Mouse (Mus musculus): ENCODE data around the gene Acsbg1. TPM values are rescaled to one million over a fixed set of nuclear protein-coding genes. Genes with fewer than 3 reads are reported as not detected.

Gene Acsbg1
- polyA plus RNA-seq, 1 experiment from 2014 or later = 0.36 TPM

DNA sequence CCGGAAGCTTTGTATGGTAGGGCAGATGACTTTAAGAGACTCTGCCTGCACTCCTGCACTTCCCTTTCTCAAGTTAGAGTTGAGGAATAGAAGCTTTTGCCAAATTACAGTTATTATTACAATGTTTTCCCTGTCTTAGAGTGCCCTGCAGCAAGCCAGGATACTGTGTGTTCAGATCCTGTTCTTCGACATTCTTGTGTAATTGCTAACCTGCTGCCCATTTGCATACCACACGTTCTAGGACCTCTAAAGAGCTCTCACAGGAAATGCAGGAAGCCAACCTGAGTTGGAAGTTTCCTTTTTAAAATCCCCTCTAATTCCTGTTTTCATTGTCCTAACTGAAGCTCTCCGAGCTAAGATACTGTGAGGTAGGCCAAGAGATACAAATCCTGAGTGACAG is 94.7 kb downstream of the Acsbg1 start:
- no peak overlapping the region for H3K4me2 ChIP-seq
- H3K4me1 ChIP-seq (ENCODE audit: control insufficient read depth, insufficient read depth, low read length) = no peaks in the 10 kb centered on the region
- no peaks in the 10 kb centered on the region for H3K27me3 ChIP-seq (ENCODE audit: control insufficient read depth, insufficient read depth, low read length)
- H3K27ac ChIP-seq (ENCODE audit: low read depth, low read length) = no peak overlapping the region
- WGBS (ENCODE audit: insufficient replicate concordance) = 48% methylated on average over 4 of the region's 4 CpGs
- H3K9ac ChIP-seq (ENCODE audit: low read depth, low read length) = no peak overlapping the region
- no peak overlapping the region for H3K4me3 ChIP-seq (ENCODE audit: low read depth, low read length)
- H3K36me3 ChIP-seq (ENCODE audit: control insufficient read depth, insufficient read depth, low read length) = no peaks in the 10 kb centered on the region
- no peak for ATAC-seq (replicated peaks; ENCODE audit: insufficient number of reproducible peaks, low FRiP score, low TSS enrichment)
- no peaks in the 10 kb centered on the region for H3K9me3 ChIP-seq (replicated peaks; ENCODE audit: control insufficient read depth, low read length)

DNA sequence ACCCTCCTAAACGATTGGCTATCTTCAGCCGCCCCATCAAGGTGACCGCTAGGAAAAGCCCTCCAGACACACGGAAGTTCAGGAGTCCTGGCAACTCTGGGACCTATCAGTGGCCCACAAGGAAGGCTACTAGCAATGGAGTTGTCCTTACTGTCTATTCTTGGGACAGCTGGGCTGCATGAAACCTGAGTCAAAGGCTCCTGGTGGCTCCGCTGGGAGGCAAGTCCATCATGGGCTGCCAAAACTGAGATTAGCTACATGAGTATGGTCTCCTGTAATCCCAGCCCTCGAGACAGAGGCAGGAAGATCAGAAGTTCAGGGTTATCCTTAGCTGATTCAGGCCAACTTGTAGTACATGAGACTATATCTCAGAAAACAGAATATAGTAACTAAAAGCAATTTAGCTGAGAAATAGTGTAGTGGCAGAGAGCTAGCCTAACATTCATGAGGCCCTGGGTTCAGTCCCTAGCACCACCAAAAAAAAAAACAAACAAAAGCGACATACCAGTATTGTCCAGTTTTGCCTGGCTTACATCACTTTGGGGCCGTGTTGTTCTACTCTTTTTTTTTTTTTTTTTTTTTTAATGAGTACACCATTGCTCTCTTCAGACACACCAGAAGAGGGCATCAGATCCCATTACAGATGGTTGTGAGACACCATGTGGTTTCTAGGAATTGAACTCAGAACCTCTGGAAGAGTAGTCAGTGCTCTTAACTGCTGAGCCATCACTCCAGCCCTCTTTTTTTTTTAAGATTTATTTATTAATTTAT is 100.7 kb downstream of the Acsbg1 start:
- H3K27me3 ChIP-seq (ENCODE audit: control insufficient read depth, insufficient read depth, low read length) = peaks cover 3% of the 10 kb centered on the region; the same call in 1 of the 2 replicates
- H3K27ac ChIP-seq (ENCODE audit: low read depth, low read length) = no peak overlapping the region
- H3K36me3 ChIP-seq (ENCODE audit: control insufficient read depth, insufficient read depth, low read length) = no peaks in the 10 kb centered on the region
- H3K9ac ChIP-seq (ENCODE audit: low read depth, low read length) = no peak overlapping the region
- ATAC-seq (replicated peaks; ENCODE audit: insufficient number of reproducible peaks, low FRiP score, low TSS enrichment) = no peak
- no peaks in the 10 kb centered on the region for H3K9me3 ChIP-seq (replicated peaks; ENCODE audit: control insufficient read depth, low read length)
- WGBS (ENCODE audit: insufficient replicate concordance) = 87% methylated on average over 8 of the region's 8 CpGs
- H3K4me2 ChIP-seq = no peak overlapping the region; the same call in 1 of the 2 replicates
- no peak overlapping the region for H3K4me3 ChIP-seq (ENCODE audit: low read depth, low read length)
- peaks cover 3% of the 10 kb centered on the region; the same call in 1 of the 2 replicates for H3K4me1 ChIP-seq (ENCODE audit: control insufficient read depth, insufficient read depth, low read length)

DNA sequence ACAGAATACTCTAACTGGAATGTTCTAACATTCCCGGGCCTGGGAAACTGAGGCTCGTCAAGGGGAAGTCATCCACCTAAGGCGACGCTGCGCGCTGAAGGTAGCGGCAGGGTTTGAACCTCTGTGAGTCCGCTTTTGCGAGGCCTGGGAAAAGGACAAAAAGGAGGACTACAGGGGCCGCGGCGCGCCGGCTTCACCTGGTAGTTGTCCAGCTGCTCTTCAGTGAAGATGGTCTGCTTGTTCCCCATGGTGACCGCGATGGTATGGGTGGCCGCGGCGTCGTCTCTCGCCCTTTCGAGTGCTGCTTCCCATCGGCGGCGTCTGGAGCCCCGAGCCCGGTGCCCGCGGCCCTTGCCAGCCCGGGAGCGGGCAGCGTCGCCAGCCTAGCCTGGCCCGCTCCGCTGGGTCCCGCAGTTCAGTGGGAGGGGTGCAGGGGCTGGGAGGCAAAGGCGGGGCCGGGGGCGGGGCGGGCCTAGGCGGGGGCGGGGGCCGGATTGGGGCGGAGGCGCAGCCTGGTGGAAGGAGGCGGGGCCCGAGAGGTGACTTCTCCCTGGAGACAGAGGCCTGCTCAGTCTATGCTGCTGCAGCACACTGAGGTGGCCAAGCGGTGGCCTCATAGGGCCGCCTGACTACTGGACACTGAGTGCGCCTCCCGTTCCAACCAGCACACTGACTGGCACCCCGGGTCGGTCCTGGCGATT is 101.7 kb downstream of the Acsbg1 start, which contains the start of gene Cib2:
Gene Cib2, minus strand, starts transcription at position 448 of the 701 bp plus-strand sequence.
- Histone ChIP-seq H3K9me3 (replicated peaks; ENCODE audit: control insufficient read depth, low read length) (no peaks in the 10 kb centered on the region), H3K27ac (ENCODE audit: low read depth, low read length) (no peak within 1 kb of the TSS), H3K9ac (ENCODE audit: low read depth, low read length) (peak within 1 kb of the TSS; percentile 70), H3K27me3 (ENCODE audit: control insufficient read depth, insufficient read depth, low read length) (peaks cover 3% of the 10 kb centered on the region), H3K4me1 (ENCODE audit: control insufficient read depth, insufficient read depth, low read length) (peaks cover 3% of the 10 kb centered on the region; the same call in 1 of the 2 replicates), H3K4me2 (peak within 1 kb of the TSS; percentile 94), H3K4me3 (ENCODE audit: low read depth, low read length) (peak within 1 kb of the TSS; percentile 57), H3K36me3 (ENCODE audit: control insufficient read depth, insufficient read depth, low read length) (no peaks in the 10 kb centered on the region)
- ATAC-seq (replicated peaks; ENCODE audit: insufficient number of reproducible peaks, low FRiP score, low TSS enrichment) = peak; percentile 93
- 3% methylated on average over 49 of the region's 54 CpGs for WGBS (ENCODE audit: insufficient replicate concordance)

DNA sequence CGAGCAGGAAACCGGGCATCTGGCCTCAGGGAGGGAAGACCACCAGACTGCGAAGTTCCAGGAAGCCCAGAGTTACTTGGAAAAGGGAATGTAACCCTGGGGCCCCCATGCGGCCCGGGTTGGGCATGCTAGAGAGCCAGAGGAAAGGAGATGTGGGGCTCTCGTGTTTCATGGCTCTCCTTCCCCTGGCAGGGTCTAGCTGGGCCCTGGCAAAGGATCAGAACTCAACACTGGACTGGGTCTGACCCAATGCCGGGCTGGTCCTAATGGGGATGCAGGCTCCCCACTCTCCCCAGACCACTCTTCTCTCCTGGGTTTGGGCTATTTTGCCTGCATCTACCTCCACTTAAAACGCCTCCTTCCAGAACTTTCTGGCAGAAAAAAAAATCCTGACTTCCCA is 102.9 kb downstream of the Acsbg1 start:
- no peak overlapping the region for H3K4me2 ChIP-seq
- no peaks in the 10 kb centered on the region for H3K36me3 ChIP-seq (ENCODE audit: control insufficient read depth, insufficient read depth, low read length)

DNA sequence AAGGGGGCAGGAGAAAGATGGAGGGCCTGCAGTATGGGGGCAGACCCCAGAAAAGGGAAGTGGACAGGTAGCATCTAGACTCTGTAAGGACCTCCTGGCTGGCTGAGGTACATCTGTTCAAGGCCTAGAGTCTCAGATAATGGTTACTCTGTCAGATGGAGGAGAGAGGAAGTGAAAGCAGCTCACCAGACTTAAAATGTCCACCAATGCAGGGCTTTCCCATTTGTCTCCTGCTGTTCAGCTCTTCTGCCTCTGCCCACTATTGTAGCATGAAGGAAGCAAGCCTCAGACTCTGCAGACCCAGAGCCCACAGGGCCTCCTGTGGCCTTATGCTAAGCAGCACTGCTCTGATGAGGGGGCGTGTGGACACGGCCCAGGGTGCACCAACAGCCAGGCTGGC is 106.6 kb downstream of the Acsbg1 start:
- Histone ChIP-seq H3K4me1 (ENCODE audit: control insufficient read depth, insufficient read depth, low read length) (peaks cover 3% of the 10 kb centered on the region; the same call in 1 of the 2 replicates), H3K27ac (ENCODE audit: low read depth, low read length) (no peak overlapping the region), H3K9me3 (replicated peaks; ENCODE audit: control insufficient read depth, low read length) (no peaks in the 10 kb centered on the region), H3K4me3 (ENCODE audit: low read depth, low read length) (no peak overlapping the region), H3K27me3 (ENCODE audit: control insufficient read depth, insufficient read depth, low read length) (peaks cover 3% of the 10 kb centered on the region), H3K36me3 (ENCODE audit: control insufficient read depth, insufficient read depth, low read length) (no peaks in the 10 kb centered on the region), H3K9ac (ENCODE audit: low read depth, low read length) (no peak overlapping the region), H3K4me2 (no peak overlapping the region)
- WGBS (ENCODE audit: insufficient replicate concordance) = 56% methylated on average over 2 of the region's 2 CpGs
- ATAC-seq (replicated peaks; ENCODE audit: insufficient number of reproducible peaks, low FRiP score, low TSS enrichment) = no peak

More for the DNA sequence above, 102.9 kb downstream of the Acsbg1 start:
- 69% methylated on average over 8 of the region's 8 CpGs for WGBS (ENCODE audit: insufficient replicate concordance)
- ATAC-seq (replicated peaks; ENCODE audit: insufficient number of reproducible peaks, low FRiP score, low TSS enrichment) = no peak
- H3K4me3 ChIP-seq (ENCODE audit: low read depth, low read length) = no peak overlapping the region
- no peak overlapping the region for H3K9ac ChIP-seq (ENCODE audit: low read depth, low read length)
- H3K27me3 ChIP-seq (ENCODE audit: control insufficient read depth, insufficient read depth, low read length) = peaks cover 3% of the 10 kb centered on the region
- H3K27ac ChIP-seq (ENCODE audit: low read depth, low read length) = no peak overlapping the region
- peaks cover 3% of the 10 kb centered on the region; the same call in 1 of the 2 replicates for H3K4me1 ChIP-seq (ENCODE audit: control insufficient read depth, insufficient read depth, low read length)
- H3K9me3 ChIP-seq (replicated peaks; ENCODE audit: control insufficient read depth, low read length) = no peaks in the 10 kb centered on the region

Small RNA genes within 50 kb of the gene (microRNA-seq; reads per million reads assigned to microRNA genes)
- gene Mir5710 (ENCODE audit: borderline number of aligned reads) = not detected

Other genes starting within 250 kb of the Acsbg1 start
- 7.6 and 12.5 TPM in 2 replicates for gene Dmxl2, start 160.2 kb downstream of the Acsbg1 start, polyA plus RNA-seq (2014; fragmentation: Nextera tagmentation; extraction: Ambion mirVana)
- not detected in 2 replicates for gene Sh2d7, start 122.9 kb downstream of the Acsbg1 start, polyA plus RNA-seq (2014; fragmentation: Nextera tagmentation; extraction: Ambion mirVana)
- gene Cib2, start 101.7 kb downstream of the Acsbg1 start, polyA plus RNA-seq (2014; fragmentation: Nextera tagmentation; extraction: Ambion mirVana) = 6.1 TPM in 2 replicates
- 441 and 486 TPM in 2 replicates for gene Idh3a, start 75.5 kb downstream of the Acsbg1 start, polyA plus RNA-seq (2014; fragmentation: Nextera tagmentation; extraction: Ambion mirVana)
- 19.0 and 25.6 TPM in 2 replicates for gene Dnaja4, start 37.0 kb upstream of the Acsbg1 start, polyA plus RNA-seq (2014; fragmentation: Nextera tagmentation; extraction: Ambion mirVana)
- gene Wdr61, start 72.6 kb upstream of the Acsbg1 start, polyA plus RNA-seq (2014; fragmentation: Nextera tagmentation; extraction: Ambion mirVana) = 124 and 128 TPM in 2 replicates
- gene Crabp1, start 102.9 kb upstream of the Acsbg1 start, polyA plus RNA-seq (2014; fragmentation: Nextera tagmentation; extraction: Ambion mirVana) = 50.3 and 56.9 TPM in 2 replicates
- 33.4 and 38.2 TPM in 2 replicates for gene Ireb2, start 201.9 kb upstream of the Acsbg1 start, polyA plus RNA-seq (2014; fragmentation: Nextera tagmentation; extraction: Ambion mirVana)

Measured in heart, embryonic 11.5 days (tissue).